ENCODE assay signal across 26 mouse cellular contexts in genomic region chr11:105950519-105950918, GRCm38 (mm10). TPM values are rescaled to one million over a fixed set of nuclear protein-coding genes. Genes with fewer than 3 reads are reported as not detected.
DNase-seq lines count a peak whose midpoint lies in the region; ATAC-seq and TF ChIP-seq lines count a peak whose summit lies in the region.
"Had no signal": no experiment of that assay in that cellular context is flagged by ENCODE, and none has a peak within 500 bp of the region (broad histone marks: within the 10 kb centered on the region; RNA-seq: fewer than 3 reads in every experiment).

No protein-coding gene starts in this region.

- no peaks in the 10 kb centered on the region for H3K9me3 ChIP-seq in kidney, embryonic 16.5 days (ENCODE audit: low read length)
- H3K9me3 ChIP-seq: embryonic facial prominence, embryonic 10.5 days; G1E; heart, embryonic 15.5 days; midbrain, embryonic 15.5 days had no signal

- ATAC-seq in kidney, embryonic 16.5 days (ENCODE audit: low FRiP score, low TSS enrichment): no peak
- ATAC-seq: midbrain, embryonic 15.5 days had no signal

- no peak for TF ChIP-seq CTCF in small intestine, adult 2 months (IDR thresholded peaks at IDR 0.05; ENCODE audit: extremely low read depth, insufficient read length, insufficient replicate concordance, low read depth, low read length)

- DNase-seq in kidney, postnatal 36 days: no peak
- DNase-seq in ES-CJ7 (ENCODE audit: low read depth, low spot score) (peak; percentile 81), NIH3T3 (ENCODE audit: low read depth) (peak; percentile 50)
- DNase-seq in heart, postnatal 10 days: no peak
- DNase-seq in ovary, adult 18-20 months (ENCODE audit: low spot score): no peak
- DNase-seq: adrenal gland, adult 2 months; cerebellum, adult 9-10 months; gastrocnemius, postnatal 10 days; right cerebral cortex, postnatal 4 days had no signal

- H3K36me3 ChIP-seq in kidney, embryonic 16.5 days (ENCODE audit: insufficient read depth, low read length): no peaks in the 10 kb centered on the region
- H3K36me3 ChIP-seq in small intestine, adult 2 months (ENCODE audit: control insufficient read depth, insufficient read depth, low read length): no peaks in the 10 kb centered on the region
- H3K36me3 ChIP-seq: embryonic facial prominence, embryonic 10.5 days; G1E; heart, embryonic 15.5 days; midbrain, embryonic 15.5 days had no signal

- H3K4me2 ChIP-seq in kidney, embryonic 16.5 days (replicated peaks; ENCODE audit: low read depth, low read length): no peak overlapping the region
- H3K4me2 ChIP-seq: heart, embryonic 15.5 days; midbrain, embryonic 15.5 days had no signal

- H3K4me1 ChIP-seq in kidney, embryonic 16.5 days (ENCODE audit: insufficient read depth, low read length): 0 out of 2 replicates have a peak, but pooled peaks cover 6% of the 10 kb centered on the region
- H3K4me1 ChIP-seq in small intestine, adult 2 months (ENCODE audit: control insufficient read depth, insufficient read depth, insufficient read length, low read length): peaks cover 54% of the 10 kb centered on the region
- H3K4me1 ChIP-seq: heart, embryonic 15.5 days; midbrain, embryonic 15.5 days had no signal

- no peak overlapping the region for H3K4me3 ChIP-seq in kidney, embryonic 16.5 days (ENCODE audit: low read length)
- H3K4me3 ChIP-seq in small intestine, adult 2 months (ENCODE audit: low read depth, low read length): no peak overlapping the region
- H3K4me3 ChIP-seq: embryonic facial prominence, embryonic 10.5 days; heart, adult 2 months; heart, embryonic 15.5 days; midbrain, embryonic 15.5 days had no signal

- H3K9ac ChIP-seq in kidney, embryonic 16.5 days (replicated peaks; ENCODE audit: low read length): 0 out of 2 replicates have a peak overlapping the region, but pooled peaks have one; percentile 10
- H3K9ac ChIP-seq: heart, embryonic 15.5 days; liver, embryonic 14.5 days; midbrain, embryonic 15.5 days had no signal

- peak overlapping the region; percentile 52 for H3K27ac ChIP-seq in kidney, embryonic 16.5 days (ENCODE audit: low read length)
- H3K27ac ChIP-seq in small intestine, adult 2 months (ENCODE audit: insufficient read depth, low read depth, low read length): peak overlapping the region; percentile 89
- H3K27ac ChIP-seq: embryonic facial prominence, embryonic 10.5 days; heart, adult 2 months; heart, embryonic 15.5 days; liver, embryonic 14.5 days; midbrain, embryonic 15.5 days had no signal

- no peaks in the 10 kb centered on the region for H3K27me3 ChIP-seq in kidney, embryonic 16.5 days (ENCODE audit: insufficient read depth, low read length)
- H3K27me3 ChIP-seq in small intestine, adult 2 months (ENCODE audit: control insufficient read depth, insufficient read depth, low read length): no peaks in the 10 kb centered on the region
- H3K27me3 ChIP-seq: midbrain, embryonic 15.5 days had no signal

- intact Hi-C loops in heart, postnatal 10 days (cut with DNase I): no loop called here

- 69% methylated on average over 4 of the region's 4 CpGs for WGBS in kidney, embryonic 16.5 days
- WGBS in small intestine, adult 2 months: 29% methylated on average over 4 of the region's 4 CpGs

- TF ChIP-seq POLR2A in small intestine, adult 2 months (IDR thresholded peaks at IDR 0.05; ENCODE audit: low read depth, low read length): no peak

RNA-seq across cellular contexts. Expression of gene Cyb561, which starts 2.6 kb away (rescaled TPM):
- 33.9 and 37.3 TPM in 2 replicates for polyA plus RNA-seq in kidney, embryonic 16.5 days (2015; fragmentation: Nextera tagmentation; extraction: Ambion mirVana)
- polyA plus RNA-seq in small intestine, adult 2 months (2012; rRNA removed): 36.2 and 56.3 TPM in 2 replicates
- 10 to 100 TPM in 1 of 2 experiments, 1 to 10 TPM in 1; 8.0 to 15.4 TPM for total RNA-seq in heart, postnatal 10 days (2021)
- total RNA-seq: megakaryocyte, adult 5-6 weeks; neutrophil, adult 5-6 weeks had no signal
- polyA plus RNA-seq: G1E had no signal

RNA-seq across cellular contexts. Expression of gene Ace, which starts 17.2 kb away (rescaled TPM):
- 17.5 and 18.6 TPM in 2 replicates for polyA plus RNA-seq in kidney, embryonic 16.5 days (2015; fragmentation: Nextera tagmentation; extraction: Ambion mirVana)
- 176 and 892 TPM in 2 replicates for polyA plus RNA-seq in small intestine, adult 2 months (2012; rRNA removed)
- 10 to 100 TPM; 20.4 to 29.1 TPM for total RNA-seq in heart, postnatal 10 days (2021)
- total RNA-seq: G1E had no signal
- polyA plus RNA-seq: G1E had no signal

RNA-seq across cellular contexts. Expression of gene Ace3, which starts 44.0 kb away (rescaled TPM):
- polyA plus RNA-seq in kidney, embryonic 16.5 days (2015; fragmentation: Nextera tagmentation; extraction: Ambion mirVana): not detected in 2 replicates
- polyA plus RNA-seq in small intestine, adult 2 months (2012; rRNA removed): not detected in 2 replicates
- not detected for total RNA-seq in heart, postnatal 10 days (2021)
- total RNA-seq: adrenal gland, adult 2 months; common myeloid progenitor, adult 5-6 weeks; G1E; gastrocnemius, postnatal 10 days; heart, adult 2 months; hematopoietic stem cell, adult 5-6 weeks; layer of hippocampus, adult 18-20 months; layer of hippocampus, postnatal 25 days; left cerebral cortex, postnatal 14 days; megakaryocyte, adult 5-6 weeks; neutrophil, adult 5-6 weeks had no signal
- polyA plus RNA-seq: adrenal gland, adult 2 months; embryonic facial prominence, embryonic 10.5 days; forebrain, embryonic 11.5 days; G1E; heart, adult 2 months; heart, embryonic 15.5 days; limb, embryonic 14.5 days; liver, embryonic 14.5 days; midbrain, embryonic 15.5 days had no signal

RNA-seq across cellular contexts. Expression of gene Kcnh6, which starts 57.4 kb away (rescaled TPM):
- 0.19 and 0.25 TPM in 2 replicates for polyA plus RNA-seq in kidney, embryonic 16.5 days (2015; fragmentation: Nextera tagmentation; extraction: Ambion mirVana)
- polyA plus RNA-seq in small intestine, adult 2 months (2012; rRNA removed): 0.88 and 2.6 TPM in 2 replicates
- total RNA-seq in heart, postnatal 10 days (2021): under 1 TPM in 1 of 2 experiments, not detected in 1; 0.31 TPM
- total RNA-seq: common myeloid progenitor, adult 5-6 weeks; G1E; gastrocnemius, postnatal 10 days; heart, adult 2 months had no signal
- polyA plus RNA-seq: G1E had no signal

Comparison
In these comparisons a context has a peak if more than half of its experiments do, and no peak if none do; other contexts are left out.
1. DNase-seq: peak in ES-CJ7 (single experiment) and NIH3T3 (single experiment); none in kidney, postnatal 36 days (0 of 2), heart, postnatal 10 days (0 of 2) and ovary, adult 18-20 months (single experiment).